Mouse (Mus musculus) cerebellum, adult (tissue): ENCODE results near the gene Myh10.

ENCODE experiments used
- ATAC-seq: cut with Nextera tagmentation; 2 replicates; pipeline ENCODE4 v1.9.2; 2017; ENCODE audit warnings: mild to moderate bottlenecking, moderate library complexity, mixed read lengths; ENCODE audit not compliant: insufficient number of reproducible peaks, low FRiP score, low TSS enrichment

Myh10 gene

GRCm38 (mm10) chr11:68691321-68692009 is at the start of gene Myh10:
Myh10 (plus strand) TSS chr11:68691559.
- ATAC-seq = peak; percentile 99

GRCm38 (mm10) chr11:68644781-68645180 is 46.6 kb upstream of the Myh10 start:
- no peak for ATAC-seq

- ATAC-seq = no peak
Measured at GRCm38 (mm10) chr11:68647808-68648207, 43.6 kb upstream of the Myh10 start.

GRCm38 (mm10) chr11:68648385-68649148 is 42.8 kb upstream of the Myh10 start:
- no peak for ATAC-seq

- ATAC-seq = no peak
Measured at GRCm38 (mm10) chr11:68651518-68651917, 39.8 kb upstream of the Myh10 start.

- no peak for ATAC-seq
Measured at GRCm38 (mm10) chr11:68655524-68655923, 35.8 kb upstream of the Myh10 start.

- ATAC-seq = no peak
Measured at GRCm38 (mm10) chr11:68656887-68657685, 34.3 kb upstream of the Myh10 start.

- ATAC-seq = no peak
Measured at GRCm38 (mm10) chr11:68657811-68658210, 33.5 kb upstream of the Myh10 start.

- no peak for ATAC-seq
Measured at GRCm38 (mm10) chr11:68665331-68665730, 26.0 kb upstream of the Myh10 start.

GRCm38 (mm10) chr11:68666210-68666609 is 25.1 kb upstream of the Myh10 start:
- ATAC-seq = no peak

GRCm38 (mm10) chr11:68672270-68672970 is 18.9 kb upstream of the Myh10 start:
- ATAC-seq = no peak

- no peak for ATAC-seq
Measured at GRCm38 (mm10) chr11:68674071-68674470, 17.3 kb upstream of the Myh10 start.

GRCm38 (mm10) chr11:68674643-68675042 is 16.7 kb upstream of the Myh10 start:
- no peak for ATAC-seq

- ATAC-seq = no peak
Measured at GRCm38 (mm10) chr11:68675274-68675673, 16.1 kb upstream of the Myh10 start.

GRCm38 (mm10) chr11:68681254-68681839 is 10.0 kb upstream of the Myh10 start:
- ATAC-seq = no peak

- ATAC-seq = no peak
Measured at GRCm38 (mm10) chr11:68682136-68682806, 9.1 kb upstream of the Myh10 start.

- no peak for ATAC-seq
Measured at GRCm38 (mm10) chr11:68686001-68686400, 5.4 kb upstream of the Myh10 start.

GRCm38 (mm10) chr11:68689304-68689703 is 2.1 kb upstream of the Myh10 start:
- no peak for ATAC-seq

- ATAC-seq = no peak
Measured at GRCm38 (mm10) chr11:68690465-68690864, 894 bp upstream of the Myh10 start.
